Mouse (Mus musculus) mouse embryonic stem cell (cell line): ENCODE measurements around the gene Itga2b.

ENCODE experiments used
- in situ Hi-C, 2 experiments: fragments of 300-500 bp; cut with MboI; formaldehyde crosslinking; loops; 1 replicate in 1 of 2; 3 replicates in 1 of 2; pipeline ENCODE4 v1.14.3; 2019 to 2020; ENCODE audit warnings: low sequenced_read_pairs in 2 of 2, low pct_unique_long_range_greater_than_20kb in 1 of 2, mixed read lengths in 1 of 2; ENCODE audit not compliant: unreplicated experiment in 1 of 2

Itga2b gene

GRCm38 (mm10) chr11:102406900-102407833 is 62.8 kb downstream of the Itga2b start:
- in situ Hi-C loops, result loop anchor here in 1 of 2 experiments (5.0 kb wide), 1 partner anchor 85 kb away; no protein-coding TSS in a partner anchor

DNA sequence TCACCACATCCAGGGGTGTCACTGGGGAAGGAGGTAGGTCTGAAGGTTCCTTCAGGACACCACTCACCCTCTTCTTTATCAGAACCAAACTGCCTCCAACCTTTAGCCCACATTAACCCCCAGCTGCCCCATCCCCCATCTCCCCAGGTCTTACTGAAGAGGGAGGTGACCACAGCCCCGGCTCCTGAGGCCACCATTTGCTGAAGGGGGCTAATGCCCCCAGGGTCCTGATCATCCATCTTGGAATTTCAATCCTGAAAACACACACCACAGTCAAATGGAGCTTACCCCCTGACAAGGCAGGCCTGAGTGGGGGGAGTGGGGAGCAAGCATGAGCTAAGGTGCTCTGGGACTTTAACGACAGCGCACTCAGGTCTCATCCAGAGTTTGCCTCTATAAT is 63.5 kb downstream of the Itga2b start:
- in situ Hi-C loops, result loop anchor here in 1 of 2 experiments (5.0 kb wide), 1 partner anchor 84 kb away; no protein-coding TSS in a partner anchor

GRCm38 (mm10) chr11:102405544-102406285 is 64.2 kb downstream of the Itga2b start:
- in situ Hi-C loops, result loop anchor here in 1 of 2 experiments (5.0 kb wide), 1 partner anchor 83 kb away; no protein-coding TSS in a partner anchor

DNA sequence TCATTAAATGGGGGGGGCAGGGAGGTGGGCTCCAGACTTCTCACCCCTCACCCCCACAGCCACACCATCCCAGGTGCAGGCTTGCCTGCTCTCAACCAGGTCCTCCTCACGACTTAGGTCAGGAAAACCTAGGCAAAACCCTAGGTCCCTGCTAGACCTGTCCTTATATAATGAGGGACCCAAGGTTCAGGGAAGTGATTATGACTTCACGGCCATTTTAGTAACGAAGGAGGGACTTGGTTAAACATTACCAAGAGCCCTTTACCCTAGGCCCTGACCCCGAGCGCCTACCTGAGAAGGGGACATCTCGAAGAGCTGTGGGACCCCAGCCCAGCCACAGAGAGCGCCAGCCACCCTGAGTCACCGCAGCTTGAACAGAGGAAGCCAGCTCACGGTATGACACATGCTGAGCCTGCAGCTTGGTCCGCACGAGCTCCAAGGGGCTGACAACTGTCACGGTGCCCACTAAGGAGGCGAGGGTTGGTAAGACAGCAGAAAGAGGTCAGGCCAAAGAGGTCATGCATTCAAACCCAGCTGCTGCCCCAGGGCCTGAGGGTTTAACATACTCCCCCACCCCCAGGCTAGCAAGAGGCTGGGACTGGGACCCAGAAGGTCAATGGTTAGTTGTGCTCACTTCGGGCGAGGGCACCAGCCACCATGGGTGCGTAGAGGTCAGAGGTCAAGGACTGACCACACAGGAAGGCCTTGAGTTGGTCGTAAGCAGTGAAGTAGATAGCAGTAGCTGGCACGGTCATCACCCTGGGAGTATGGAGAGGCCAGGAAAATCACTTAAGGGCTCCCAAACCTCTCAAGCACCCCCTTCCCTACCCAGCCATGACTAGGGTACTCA is 65.5 kb downstream of the Itga2b start:
- in situ Hi-C loops, result loop anchor here in 1 of 2 experiments (5.0 kb wide), 1 partner anchor 82 kb away; no protein-coding TSS in a partner anchor

DNA sequence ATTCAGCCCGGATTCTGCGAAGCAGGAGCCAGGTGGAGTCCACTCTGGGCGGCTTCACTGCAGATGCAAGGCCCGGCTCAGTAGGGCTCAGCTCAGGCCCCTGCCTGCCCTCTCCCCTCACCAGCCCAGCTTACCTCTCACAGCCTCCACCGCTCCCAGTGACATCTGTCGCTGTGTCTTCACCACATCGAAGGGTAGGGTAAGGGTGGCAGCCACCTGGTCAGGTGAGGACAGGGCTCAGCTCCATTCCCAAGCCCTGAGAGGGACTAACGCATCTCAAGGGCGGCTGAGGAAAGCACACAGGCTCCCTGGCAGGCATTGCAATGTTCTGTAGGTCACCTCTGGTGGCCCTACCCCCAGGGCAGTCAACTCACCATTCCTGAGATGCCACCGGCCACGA is 66.3 kb downstream of the Itga2b start:
- in situ Hi-C loops, result no loop called here
